Mouse (Mus musculus) limb, embryonic 11.5 days (tissue): ENCODE measurements around the gene Cirbp. TPM values are rescaled to one million over a fixed set of nuclear protein-coding genes. Genes with fewer than 3 reads are reported as not detected.

ENCODE experiments used
- ATAC-seq: fragments of 200-750 bp; cut with Nextera tagmentation; 2 replicates; pipeline ENCODE4 v1.8.0; 2017; ENCODE audit warnings: low read depth; ENCODE audit not compliant: insufficient number of reproducible peaks, low FRiP score, low TSS enrichment
- DNase-seq: peaks from one replicate; pipeline ENCODE4 v3.0.0-alpha.2; 2015; ENCODE audit warnings: low spot score
- H3K27ac ChIP-seq: fragments of 300-500 bp; sonication (generic); replicated peaks from 2 replicates; pipeline ENCODE4 v1.5.1; 2014; ENCODE audit warnings: low read depth, mild to moderate bottlenecking, low read length
- H3K27me3 ChIP-seq: fragments of 300-500 bp; sonication (generic); 2 replicates; pipeline ENCODE4 v1.6.1; 2014; ENCODE audit warnings: mild to moderate bottlenecking, low read length, mixed read lengths; ENCODE audit not compliant: control insufficient read depth, insufficient read depth
- H3K36me3 ChIP-seq: fragments of 300-500 bp; sonication (generic); 2 replicates; pipeline ENCODE4 v1.6.1; 2014; ENCODE audit warnings: mild to moderate bottlenecking, low read length, moderate library complexity, mixed read lengths; ENCODE audit not compliant: control insufficient read depth, insufficient read depth
- H3K4me1 ChIP-seq: fragments of 300-500 bp; sonication (generic); 2 replicates; pipeline ENCODE4 v1.6.1; 2014; ENCODE audit warnings: low read length, mixed read lengths; ENCODE audit not compliant: control insufficient read depth, insufficient read depth
- H3K4me2 ChIP-seq: fragments of 300-500 bp; sonication (generic); 2 replicates; pipeline ENCODE4 v1.6.1; 2014; ENCODE audit warnings: low read depth, mild to moderate bottlenecking, moderate library complexity; ENCODE audit not compliant: severe bottlenecking
- H3K4me3 ChIP-seq: fragments of 300-500 bp; sonication (generic); 2 replicates; pipeline ENCODE4 v1.5.1; 2014; ENCODE audit warnings: low read depth, low read length
- H3K9ac ChIP-seq: fragments of 300-500 bp; sonication (generic); 2 replicates; pipeline ENCODE4 v1.6.1; 2014; ENCODE audit warnings: mild to moderate bottlenecking, low read length
- H3K9me3 ChIP-seq: fragments of 300-500 bp; sonication (generic); 2 replicates; pipeline ENCODE4 v1.6.1; 2016; ENCODE audit warnings: low read length; ENCODE audit not compliant: control insufficient read depth
- WGBS: fragments of 180-500 bp; shearing (Covaris S2); extraction: QIAGEN DNeasy Blood & Tissue Kit; methylation state at CpG from one replicate; pipeline ENCODE4 v1.1.7; 2014; 5-methylcytosine and 5-hydroxymethylcytosine counted together
- polyA plus RNA-seq: library from polyadenylated mRNA; unstranded; fragments of >200 nt; fragmentation: Nextera tagmentation; extraction: Ambion mirVana; gene quantifications from 2 replicates; pipeline ENCODE4 v1.2.1, GENCODE M21; 2014

Gene Cirbp
- polyA plus RNA-seq, 1 experiment from 2014 or later, result 68.1 TPM

DNA sequence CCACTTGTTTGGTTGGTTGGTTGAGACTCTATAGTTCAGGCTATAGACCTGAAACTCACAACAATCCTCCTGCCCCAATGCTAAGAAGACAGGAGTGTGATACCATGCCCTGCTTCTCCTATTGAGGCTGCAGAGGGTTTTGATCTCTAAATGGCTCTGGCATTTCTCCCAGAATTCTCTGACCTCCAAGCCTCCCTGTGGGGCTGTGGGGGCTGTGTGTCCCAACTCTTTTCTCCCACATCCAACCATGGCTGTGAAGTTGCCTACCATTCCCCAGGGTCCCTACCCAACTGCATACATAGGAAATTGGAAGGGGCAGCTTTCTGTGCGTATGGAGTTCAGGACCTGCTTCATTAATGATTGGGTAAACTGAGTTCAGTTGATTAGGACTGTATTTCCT is 30.4 kb downstream of the Cirbp start:
- DNase-seq, result no peak
- H3K9ac ChIP-seq, result no peak overlapping the region

DNA sequence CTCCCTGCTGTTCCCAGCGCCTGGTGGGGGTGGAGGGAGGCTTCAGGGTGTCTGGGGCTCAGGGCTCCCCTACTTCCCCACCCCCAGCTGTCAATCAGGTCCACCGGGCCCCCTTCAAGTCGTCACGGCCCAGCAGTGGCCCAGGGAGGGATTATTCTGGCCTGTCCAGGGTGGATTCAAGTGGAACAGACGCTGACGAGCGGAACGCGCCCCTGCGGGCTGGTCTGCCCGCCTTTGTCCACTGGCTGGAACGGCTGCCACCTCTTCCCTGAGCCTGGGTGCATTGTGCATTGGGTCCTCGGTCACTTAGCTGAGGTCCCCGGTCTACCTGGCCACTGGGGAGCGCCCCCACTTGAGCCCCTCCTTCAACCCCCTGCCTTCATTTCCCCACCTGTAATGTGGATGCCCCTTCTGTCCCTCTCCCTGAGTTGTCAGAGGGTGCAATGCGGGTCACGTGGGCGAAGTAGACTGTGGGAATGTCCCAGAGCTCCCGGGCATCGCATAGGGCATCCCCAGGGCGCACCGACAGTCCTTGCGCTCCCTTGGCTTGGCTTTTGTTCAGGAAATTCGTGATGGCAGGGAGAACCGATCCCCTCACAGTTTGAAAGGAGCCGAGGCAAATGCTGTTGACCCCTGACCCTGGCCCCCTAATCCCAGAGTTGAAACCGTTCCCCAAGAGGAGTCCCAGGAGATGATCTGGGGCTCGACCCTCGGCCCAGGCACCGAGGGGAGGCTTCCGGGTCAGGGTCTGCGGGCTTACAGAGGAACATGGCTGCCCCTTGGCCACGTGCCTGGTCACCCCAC is 31.2 kb downstream of the Cirbp start:
- no peak overlapping the region for H3K27ac ChIP-seq
- no peaks in the 10 kb centered on the region for H3K27me3 ChIP-seq
- H3K9ac ChIP-seq, result no peak overlapping the region
- no peak overlapping the region for H3K4me3 ChIP-seq
- no peaks in the 10 kb centered on the region for H3K9me3 ChIP-seq
- ATAC-seq (no peak), DNase-seq (no peak)
- peaks cover 2% of the 10 kb centered on the region; the same call in 1 of the 2 replicates for H3K4me1 ChIP-seq
- no peak overlapping the region for H3K4me2 ChIP-seq
- H3K36me3 ChIP-seq, result no peaks in the 10 kb centered on the region
- 77% methylated on average over 33 of the region's 33 CpGs for WGBS

More for the DNA sequence above, 30.4 kb downstream of the Cirbp start:
- Histone ChIP-seq H3K27ac (no peak overlapping the region), H3K4me3 (no peak overlapping the region), H3K4me2 (no peak overlapping the region), H3K9me3 (no peaks in the 10 kb centered on the region), H3K4me1 (peaks cover 2% of the 10 kb centered on the region; the same call in 1 of the 2 replicates), H3K27me3 (0 out of 2 replicates have a peak, but pooled peaks cover 3% of the 10 kb centered on the region), H3K36me3 (no peaks in the 10 kb centered on the region)
- WGBS, result 91% methylated on average over 1 of the region's 1 CpGs
- ATAC-seq, result no peak

DNA sequence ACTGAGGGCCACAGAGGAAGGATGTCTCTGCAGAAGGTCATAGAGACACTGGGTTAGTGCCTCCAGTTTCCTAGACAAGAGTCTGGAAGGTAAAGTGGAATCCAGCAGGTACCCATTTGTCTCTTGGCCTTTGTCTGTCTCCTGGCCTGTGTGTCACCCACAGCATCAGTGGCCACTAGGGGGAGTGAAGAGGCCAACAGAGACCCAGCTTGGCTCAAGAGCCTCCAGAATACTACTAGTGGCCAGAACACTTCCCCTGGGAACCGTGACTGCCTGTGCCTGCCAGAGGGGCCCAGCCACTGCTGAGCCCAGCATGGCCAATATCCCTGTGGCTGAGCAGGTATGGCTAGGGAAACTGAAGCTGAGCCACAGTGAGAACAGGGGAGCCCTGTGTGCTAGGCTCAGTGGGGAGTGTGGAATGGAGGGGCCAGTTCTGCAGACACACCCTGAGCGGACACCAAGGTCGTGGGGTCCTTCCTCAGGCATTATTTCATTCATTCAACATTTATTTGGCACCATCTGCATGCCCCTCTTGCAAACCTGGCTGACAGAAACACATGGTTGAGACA is 33.7 kb downstream of the Cirbp start:
- peaks cover 2% of the 10 kb centered on the region; the same call in 1 of the 2 replicates for H3K4me1 ChIP-seq
- ATAC-seq (peak; percentile 84), DNase-seq (peak; percentile 88)
- no peak overlapping the region for H3K9ac ChIP-seq
- H3K36me3 ChIP-seq, result no peaks in the 10 kb centered on the region
- H3K27me3 ChIP-seq, result no peaks in the 10 kb centered on the region
- no peak overlapping the region for H3K4me2 ChIP-seq
- no peak overlapping the region for H3K4me3 ChIP-seq
- no peaks in the 10 kb centered on the region for H3K9me3 ChIP-seq
- H3K27ac ChIP-seq, result no peak overlapping the region
- 53% methylated on average over 3 of the region's 3 CpGs for WGBS

DNA sequence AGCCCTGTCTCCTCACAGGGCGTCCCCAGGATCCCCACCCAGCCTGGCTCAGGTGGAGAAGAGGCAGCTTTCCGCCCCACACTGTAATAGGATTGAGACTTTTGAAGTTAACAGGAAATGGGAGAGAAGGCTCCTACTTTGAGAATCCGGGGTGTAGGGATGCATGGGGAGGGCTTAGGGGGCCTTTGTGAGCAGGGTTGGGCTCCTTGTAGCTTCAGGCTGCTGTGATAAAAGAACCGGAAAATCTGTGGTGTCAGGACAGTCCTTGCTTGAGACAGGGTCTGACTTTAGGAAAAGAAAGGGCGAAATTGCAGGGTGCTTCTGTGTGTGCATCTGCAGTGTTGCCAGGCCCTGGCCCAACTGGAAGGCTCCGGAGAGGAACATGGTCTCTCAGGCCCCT is 34.7 kb downstream of the Cirbp start:
- H3K4me2 ChIP-seq, result no peak overlapping the region
- no peaks in the 10 kb centered on the region for H3K36me3 ChIP-seq
- no peaks in the 10 kb centered on the region for H3K9me3 ChIP-seq
- peaks cover 2% of the 10 kb centered on the region; the same call in 1 of the 2 replicates for H3K4me1 ChIP-seq
- WGBS, result 82% methylated on average over 6 of the region's 6 CpGs
- no peak overlapping the region for H3K4me3 ChIP-seq
- H3K9ac ChIP-seq, result no peak overlapping the region
- no peak overlapping the region for H3K27ac ChIP-seq
- no peak for ATAC-seq
- no peak for DNase-seq
- H3K27me3 ChIP-seq, result no peaks in the 10 kb centered on the region

DNA sequence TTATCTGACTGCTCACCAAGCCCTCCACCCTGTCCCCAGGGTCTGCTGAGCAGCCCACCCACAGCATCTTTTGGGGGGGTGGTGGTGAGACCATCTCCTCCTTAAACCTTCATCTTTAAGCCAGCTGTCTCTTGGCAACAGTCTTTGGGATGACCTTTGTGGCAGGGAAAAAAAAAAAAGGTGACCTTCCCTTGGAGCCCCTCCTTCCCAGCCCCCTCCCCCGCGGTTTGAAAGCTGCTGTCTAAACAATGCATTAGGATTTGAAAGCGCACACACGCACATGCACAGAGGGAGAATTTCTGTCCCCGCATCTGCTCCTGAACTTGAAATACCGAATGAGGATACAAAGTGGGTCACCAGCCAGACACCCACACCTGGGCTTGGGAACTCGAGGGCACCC is 38.3 kb downstream of the Cirbp start:
- DNase-seq, result no peak
- no peak overlapping the region for H3K27ac ChIP-seq

DNA sequence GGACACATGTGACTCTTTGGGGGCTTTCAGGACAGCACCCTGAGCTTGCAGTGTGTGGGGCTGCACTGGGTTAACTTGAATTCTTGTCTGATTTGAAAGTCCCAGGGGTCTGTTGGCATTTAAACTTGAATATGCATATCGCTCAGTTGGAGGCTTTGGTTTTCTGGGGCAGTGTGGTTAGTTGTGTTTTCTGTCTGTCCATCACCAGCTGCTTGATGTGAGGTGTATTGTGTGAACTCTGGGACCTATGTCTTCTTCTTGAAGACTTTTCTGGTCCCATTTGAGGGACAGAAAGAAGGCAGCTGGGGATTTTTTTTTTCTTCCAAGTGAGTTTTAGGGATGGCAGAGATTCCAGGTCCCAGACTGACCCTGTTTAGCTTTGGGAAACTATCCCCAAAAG is 41.4 kb downstream of the Cirbp start:
- peaks cover 8% of the 10 kb centered on the region; the same call in 1 of the 2 replicates for H3K27me3 ChIP-seq
- DNase-seq (no peak), ATAC-seq (no peak)
- no peaks in the 10 kb centered on the region for H3K9me3 ChIP-seq
- H3K4me2 ChIP-seq, result no peak overlapping the region
- 70% methylated on average over 1 of the region's 1 CpGs for WGBS
- no peak overlapping the region for H3K9ac ChIP-seq
- H3K36me3 ChIP-seq, result no peaks in the 10 kb centered on the region
- H3K4me3 ChIP-seq, result no peak overlapping the region
- H3K27ac ChIP-seq, result 0 out of 2 replicates have a peak overlapping the region, but pooled peaks have one; percentile 6
- H3K4me1 ChIP-seq, result no peaks in the 10 kb centered on the region

More for the DNA sequence above, 38.3 kb downstream of the Cirbp start:
- no peaks in the 10 kb centered on the region for H3K9me3 ChIP-seq
- H3K4me1 ChIP-seq, result peaks cover 2% of the 10 kb centered on the region; the same call in 1 of the 2 replicates
- no peak for ATAC-seq
- H3K4me3 ChIP-seq, result no peak overlapping the region
- no peaks in the 10 kb centered on the region for H3K36me3 ChIP-seq
- 40% methylated on average over 7 of the region's 7 CpGs for WGBS
- H3K9ac ChIP-seq, result no peak overlapping the region
- no peak overlapping the region for H3K4me2 ChIP-seq
- peaks cover 8% of the 10 kb centered on the region; the same call in 1 of the 2 replicates for H3K27me3 ChIP-seq

DNA sequence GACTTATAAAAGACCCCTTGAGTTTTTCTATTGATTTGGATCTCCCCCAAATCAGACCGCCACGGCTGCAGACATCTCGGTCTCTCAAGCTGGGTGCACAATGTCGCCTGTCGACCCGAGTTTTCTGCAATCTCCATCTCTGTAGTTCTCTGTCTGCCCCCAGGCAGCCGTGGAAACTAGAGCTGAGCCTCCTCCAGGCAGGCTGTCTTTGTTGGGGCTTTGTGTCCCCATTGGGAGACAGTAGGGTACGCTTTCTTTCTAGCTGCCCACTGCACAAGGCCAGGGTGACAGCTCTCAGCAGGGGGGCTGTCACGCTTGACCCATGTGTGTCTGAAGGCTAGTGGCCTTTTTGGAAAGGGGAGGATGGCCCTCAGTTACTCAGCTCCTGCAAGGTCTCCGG is 41.9 kb downstream of the Cirbp start:
- H3K9ac ChIP-seq, result no peak overlapping the region
- 65% methylated on average over 10 of the region's 10 CpGs for WGBS
- ATAC-seq, result no peak
- DNase-seq, result no peak
- peaks cover 8% of the 10 kb centered on the region; the same call in 1 of the 2 replicates for H3K27me3 ChIP-seq
- H3K4me3 ChIP-seq, result no peak overlapping the region
- no peak overlapping the region for H3K4me2 ChIP-seq
- H3K27ac ChIP-seq, result no peak overlapping the region
- H3K4me1 ChIP-seq, result no peaks in the 10 kb centered on the region
- H3K36me3 ChIP-seq, result no peaks in the 10 kb centered on the region
- no peaks in the 10 kb centered on the region for H3K9me3 ChIP-seq

DNA sequence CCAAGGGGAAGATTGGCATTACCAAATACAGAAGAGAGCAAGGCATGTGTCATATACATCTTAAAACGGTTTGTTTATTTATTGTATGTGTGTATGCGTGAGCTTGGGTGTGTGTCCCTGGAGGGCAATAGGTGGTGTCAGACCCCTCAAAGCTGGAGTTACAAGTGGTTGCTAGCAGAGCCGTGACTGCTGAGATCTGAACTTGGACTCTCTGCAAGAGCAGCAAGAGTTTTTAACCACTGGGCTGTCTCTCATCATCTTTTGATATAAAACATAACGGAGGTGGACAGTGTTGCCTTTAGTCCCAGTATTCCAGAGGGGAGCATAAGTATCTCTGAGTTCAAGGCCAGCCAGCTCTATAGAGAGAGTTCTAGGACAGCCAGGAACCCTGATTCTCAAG is 42.5 kb downstream of the Cirbp start:
- H3K27ac ChIP-seq, result no peak overlapping the region
- no peak overlapping the region for H3K4me3 ChIP-seq
- ATAC-seq, result no peak
- 83% methylated on average over 4 of the region's 4 CpGs for WGBS
- peaks cover 8% of the 10 kb centered on the region; the same call in 1 of the 2 replicates for H3K27me3 ChIP-seq
- H3K9me3 ChIP-seq, result no peaks in the 10 kb centered on the region
- no peaks in the 10 kb centered on the region for H3K4me1 ChIP-seq
- H3K9ac ChIP-seq, result no peak overlapping the region
- H3K36me3 ChIP-seq, result no peaks in the 10 kb centered on the region
- H3K4me2 ChIP-seq, result no peak overlapping the region
- no peak for DNase-seq
